Mouse (Mus musculus) intestine, embryonic 14.5 days (tissue): Measurements from ENCODE around the gene Nfatc2. TPM values are rescaled to one million over a fixed set of nuclear protein-coding genes. Genes with fewer than 3 reads are reported as not detected.
A peak's percentile ranks its signal among the peaks of the same experiment; 100 is the strongest.

Source experiments
- ATAC-seq: fragments of 200-750 bp; cut with Nextera tagmentation; replicated peaks from 2 replicates; pipeline ENCODE4 v1.8.0; 2017; ENCODE audit warnings: low read depth, moderate number of reproducible peaks, moderate TSS enrichment, moderate library complexity; ENCODE audit not compliant: low FRiP score, low TSS enrichment
- DNase-seq: peaks from one replicate; pipeline ENCODE4 v3.0.0-alpha.2; 2018; ENCODE audit warnings: low spot score
- H3K27ac ChIP-seq: fragments of 300-500 bp; sonication (generic); 2 replicates; pipeline ENCODE4 v1.5.1; 2014; ENCODE audit warnings: low read depth, mild to moderate bottlenecking, control low read depth
- H3K27me3 ChIP-seq: fragments of 300-500 bp; sonication (generic); replicated peaks from 2 replicates; pipeline ENCODE4 v1.6.1; 2014; ENCODE audit warnings: low read length, control low read depth; ENCODE audit not compliant: control insufficient read depth, insufficient read depth
- H3K36me3 ChIP-seq: fragments of 300-500 bp; sonication (generic); 2 replicates; pipeline ENCODE4 v1.6.1; 2014; ENCODE audit warnings: low read length, control low read depth; ENCODE audit not compliant: control insufficient read depth, insufficient read depth
- H3K4me1 ChIP-seq: fragments of 300-500 bp; sonication (generic); replicated peaks from 2 replicates; pipeline ENCODE4 v1.6.1; 2014; ENCODE audit warnings: low read length, control low read depth, mixed read lengths; ENCODE audit not compliant: control insufficient read depth, insufficient read depth
- H3K4me2 ChIP-seq: fragments of 300-500 bp; sonication (generic); 2 replicates; pipeline ENCODE4 v1.6.1; 2014; ENCODE audit warnings: low read length
- H3K4me3 ChIP-seq: fragments of 300-500 bp; sonication (generic); 2 replicates; pipeline ENCODE4 v1.5.1; 2014; ENCODE audit warnings: low read depth, low read length, control low read depth, mixed read lengths
- H3K9ac ChIP-seq: fragments of 300-500 bp; sonication (generic); 2 replicates; pipeline ENCODE4 v1.6.1; 2014; ENCODE audit warnings: mild to moderate bottlenecking, low read length
- H3K9me3 ChIP-seq: fragments of 300-500 bp; sonication (generic); 2 replicates; pipeline ENCODE4 v1.6.1; 2016; ENCODE audit warnings: low read length, control low read depth; ENCODE audit not compliant: control insufficient read depth
- WGBS: fragments of 180-500 bp; shearing (Covaris S2); extraction: QIAGEN DNeasy Blood & Tissue Kit; methylation state at CpG from one replicate; pipeline ENCODE4 v1.1.7; 2014; 5-methylcytosine and 5-hydroxymethylcytosine counted together
- polyA plus RNA-seq: library from polyadenylated mRNA; unstranded; fragments of >200 nt; fragmentation: Nextera tagmentation; extraction: Ambion mirVana; gene quantifications from 2 replicates; pipeline ENCODE4 v1.2.1, GENCODE M21; 2014

Gene Nfatc2
- polyA plus RNA-seq, 1 experiment from 2014 or later, result 2.3 TPM

DNA sequence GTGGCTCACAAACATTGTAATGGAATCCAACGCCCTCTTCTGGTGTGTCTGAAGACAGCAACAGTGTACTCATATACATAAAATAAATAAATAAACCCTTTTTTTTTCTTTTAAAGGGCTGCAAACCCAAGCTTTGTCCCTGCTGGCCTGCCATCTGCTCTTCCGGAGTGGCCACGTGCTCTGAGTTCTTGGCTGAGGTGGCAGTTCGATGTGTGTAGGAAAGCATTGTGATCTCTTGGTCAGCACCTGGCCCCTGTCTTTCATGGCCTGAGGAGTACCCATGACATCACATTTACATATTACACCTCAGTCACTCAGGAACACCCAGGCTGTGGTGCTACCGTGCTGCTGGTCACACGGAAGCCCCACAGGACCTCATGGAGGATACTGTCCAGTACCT lies 31.1 kb upstream of the Nfatc2 start:
- H3K4me1 ChIP-seq, result peaks cover 7% of the 10 kb centered on the region; the same call in 1 of the 2 replicates
- H3K4me3 ChIP-seq, result no peak overlapping the region
- DNase-seq, result no peak
- H3K36me3 ChIP-seq, result 0 out of 2 replicates have a peak, but pooled peaks cover 3% of the 10 kb centered on the region
- no peak for ATAC-seq
- H3K27me3 ChIP-seq, result no peaks in the 10 kb centered on the region
- WGBS, result 73% methylated on average over 6 of the region's 6 CpGs
- no peak overlapping the region for H3K4me2 ChIP-seq
- no peak overlapping the region for H3K27ac ChIP-seq
- H3K9me3 ChIP-seq, result no peaks in the 10 kb centered on the region
- H3K9ac ChIP-seq, result no peak overlapping the region

DNA sequence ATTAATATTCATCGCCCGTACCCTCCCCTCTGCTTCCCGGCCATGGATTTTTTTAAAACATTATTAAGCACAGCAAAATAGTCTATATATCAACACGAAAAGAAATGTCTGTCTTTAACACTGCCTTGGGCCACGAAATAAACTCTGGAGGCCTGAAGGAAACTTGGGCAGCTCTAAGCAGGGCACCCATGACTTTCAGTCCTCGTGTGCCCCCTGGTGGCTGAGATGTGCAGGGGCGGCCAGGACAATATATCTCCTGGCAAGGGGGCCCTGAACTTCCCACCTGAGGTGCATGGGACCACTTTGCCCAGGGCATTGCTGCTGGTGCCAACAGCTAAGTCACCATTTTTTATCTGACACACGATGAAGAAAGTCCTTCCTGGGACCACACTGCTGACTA lies 27.3 kb upstream of the Nfatc2 start:
- Histone ChIP-seq H3K27ac (no peak overlapping the region), H3K27me3 (no peaks in the 10 kb centered on the region), H3K36me3 (0 out of 2 replicates have a peak, but pooled peaks cover 3% of the 10 kb centered on the region), H3K4me3 (no peak overlapping the region), H3K9ac (no peak overlapping the region), H3K4me2 (no peak overlapping the region), H3K4me1 (peaks cover 7% of the 10 kb centered on the region; the same call in 1 of the 2 replicates), H3K9me3 (peaks cover 4% of the 10 kb centered on the region; the same call in 1 of the 2 replicates)
- WGBS, result 24% methylated on average over 8 of the region's 8 CpGs
- DNase-seq (peak; percentile 95), ATAC-seq (peak; percentile 79)

DNA sequence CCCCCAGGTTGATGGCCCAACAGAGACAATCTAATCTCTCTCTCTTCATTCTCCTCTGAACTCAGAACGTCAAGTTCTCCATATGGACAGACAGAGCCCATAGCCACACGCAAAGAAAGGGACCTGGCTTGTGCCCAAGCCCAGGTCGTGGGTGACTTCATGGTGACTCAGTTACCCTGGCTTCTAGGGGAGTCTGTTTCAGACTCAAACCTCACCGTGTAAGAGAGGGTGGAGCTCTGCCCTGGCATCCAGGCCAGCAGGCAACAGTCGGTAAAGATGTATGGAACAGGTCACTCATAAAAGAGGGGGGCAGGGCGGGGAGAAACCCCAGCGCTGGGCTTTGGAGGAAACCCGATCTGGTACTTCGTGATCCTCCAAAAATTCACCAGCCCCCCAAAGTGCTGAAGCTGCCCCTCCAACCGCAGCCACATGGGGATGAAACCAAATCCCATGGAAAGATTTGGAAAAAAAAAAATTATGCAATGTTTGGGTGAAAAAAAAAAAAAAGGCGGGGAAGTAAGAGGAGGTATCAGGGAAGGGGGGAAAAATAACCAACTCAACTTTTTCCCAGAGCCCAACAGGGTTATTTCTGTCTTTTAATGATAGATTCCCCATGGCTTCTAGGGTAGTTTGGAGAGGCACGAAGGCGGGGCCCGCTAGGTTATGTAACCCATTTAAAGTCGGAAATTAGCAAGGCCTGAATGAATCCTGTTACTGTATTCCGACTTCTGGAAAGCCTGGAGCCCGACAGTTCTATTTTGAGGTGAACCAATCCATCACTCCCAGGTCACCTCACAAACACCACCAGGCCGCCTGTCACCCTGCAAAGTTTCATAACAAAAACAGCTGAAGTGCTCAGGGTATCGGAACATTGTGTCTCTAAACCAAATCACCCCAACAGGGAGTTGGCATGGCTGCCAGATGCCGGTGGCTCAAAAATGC lies 26.6 kb upstream of the Nfatc2 start:
- Histone ChIP-seq H3K27me3 (no peaks in the 10 kb centered on the region), H3K4me1 (peaks cover under 1% of the 10 kb centered on the region; the same call in 1 of the 2 replicates), H3K27ac (no peak overlapping the region), H3K9ac (no peak overlapping the region), H3K4me2 (no peak overlapping the region), H3K9me3 (peaks cover 4% of the 10 kb centered on the region; the same call in 1 of the 2 replicates), H3K4me3 (no peak overlapping the region), H3K36me3 (0 out of 2 replicates have a peak, but pooled peaks cover 3% of the 10 kb centered on the region)
- DNase-seq (no peak), ATAC-seq (no peak)
- 62% methylated on average over 20 of the region's 20 CpGs for WGBS

DNA sequence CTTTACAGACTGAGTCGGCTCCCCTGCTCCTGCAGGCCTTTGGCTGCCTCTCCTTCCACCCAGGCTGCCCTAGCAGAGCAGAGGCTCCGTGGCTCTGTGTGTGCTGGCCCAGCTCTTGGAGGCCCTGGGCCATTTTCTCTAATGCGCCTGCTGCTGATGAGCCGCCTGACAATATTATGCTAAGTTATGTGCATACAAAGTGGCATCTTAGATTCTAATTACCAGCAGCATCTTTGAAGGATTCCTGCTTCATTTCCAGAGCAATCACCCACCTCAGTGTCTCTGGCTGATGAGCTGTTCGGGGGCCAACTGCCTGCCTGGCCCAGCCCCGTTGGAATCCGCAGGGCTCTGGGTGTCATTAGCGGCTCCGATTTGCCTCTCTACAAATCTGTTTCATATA lies 24.9 kb upstream of the Nfatc2 start:
- Histone ChIP-seq H3K4me2 (no peak overlapping the region), H3K9me3 (peaks cover 4% of the 10 kb centered on the region; the same call in 1 of the 2 replicates), H3K4me3 (no peak overlapping the region), H3K4me1 (no peaks in the 10 kb centered on the region; the same call in 1 of the 2 replicates), H3K27ac (no peak overlapping the region), H3K9ac (no peak overlapping the region), H3K27me3 (no peaks in the 10 kb centered on the region), H3K36me3 (no peaks in the 10 kb centered on the region)
- ATAC-seq, result no peak
- WGBS, result 82% methylated on average over 9 of the region's 9 CpGs
- DNase-seq, result no peak

DNA sequence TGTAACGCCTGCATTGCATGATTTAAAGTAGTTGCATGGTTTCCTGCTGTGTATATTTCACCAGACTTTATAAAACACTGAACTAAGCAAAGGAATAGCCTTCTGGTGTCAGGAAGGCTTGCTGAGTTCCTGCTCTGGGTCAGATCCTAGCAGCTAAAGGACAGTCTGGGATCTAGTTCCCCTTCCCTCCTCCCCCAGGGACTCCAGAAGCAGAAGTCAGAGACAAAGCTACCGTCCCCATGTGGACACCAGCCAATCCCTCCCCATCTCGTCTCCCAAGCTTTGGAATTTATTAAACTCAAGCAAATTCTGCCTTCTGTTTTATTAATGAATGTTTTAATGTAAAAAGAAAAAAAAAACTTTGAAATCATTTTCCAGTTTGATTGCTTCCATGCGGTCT lies 23.6 kb upstream of the Nfatc2 start:
- Histone ChIP-seq H3K4me2 (no peak overlapping the region), H3K36me3 (no peaks in the 10 kb centered on the region), H3K27ac (no peak overlapping the region), H3K27me3 (no peaks in the 10 kb centered on the region), H3K9ac (no peak overlapping the region), H3K4me1 (no peaks in the 10 kb centered on the region; the same call in 1 of the 2 replicates), H3K4me3 (no peak overlapping the region), H3K9me3 (peaks cover 4% of the 10 kb centered on the region; the same call in 1 of the 2 replicates)
- WGBS, result 49% methylated on average over 4 of the region's 4 CpGs
- DNase-seq, result no peak
- no peak for ATAC-seq

DNA sequence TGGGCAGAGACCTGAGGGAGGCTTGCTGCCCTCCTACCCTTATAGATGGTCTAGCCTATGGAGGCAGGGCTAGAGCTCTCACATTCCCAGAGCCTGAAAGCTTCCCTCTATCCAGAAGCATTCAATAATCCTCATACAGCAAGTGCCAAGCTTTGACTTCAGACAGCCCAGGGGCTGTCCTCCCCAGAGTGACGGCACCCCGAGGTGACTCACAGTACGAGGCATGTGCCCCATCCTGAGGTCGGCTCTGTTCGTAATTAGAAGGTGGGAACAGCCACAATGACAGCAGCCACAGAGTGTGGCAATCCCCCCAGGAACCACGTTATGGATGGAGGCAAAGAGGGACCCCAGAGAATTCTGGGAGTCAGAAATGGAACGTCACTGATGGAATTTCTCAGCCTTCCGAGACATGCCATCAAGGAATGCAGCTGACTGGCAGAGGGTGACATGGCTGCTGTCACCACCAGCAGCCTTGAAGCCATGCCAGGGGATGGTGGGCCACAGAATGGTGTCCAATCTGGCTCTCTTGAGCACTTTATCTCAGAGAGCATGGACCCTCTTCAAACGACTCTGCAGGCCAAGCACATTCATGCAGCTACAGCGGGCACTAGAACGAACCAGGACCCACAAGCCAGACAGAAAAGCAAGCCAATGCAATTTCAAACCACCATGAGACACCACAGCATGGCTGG lies 19.8 kb upstream of the Nfatc2 start:
- H3K4me1 ChIP-seq, result no peaks in the 10 kb centered on the region
- DNase-seq, result no peak
- no peak overlapping the region for H3K4me2 ChIP-seq
- no peaks in the 10 kb centered on the region for H3K27me3 ChIP-seq
- no peak for ATAC-seq
- H3K27ac ChIP-seq, result no peak overlapping the region
- no peaks in the 10 kb centered on the region for H3K36me3 ChIP-seq
- 78% methylated on average over 11 of the region's 11 CpGs for WGBS
- H3K9me3 ChIP-seq, result peaks cover 4% of the 10 kb centered on the region; the same call in 1 of the 2 replicates
- no peak overlapping the region for H3K4me3 ChIP-seq
- no peak overlapping the region for H3K9ac ChIP-seq

DNA sequence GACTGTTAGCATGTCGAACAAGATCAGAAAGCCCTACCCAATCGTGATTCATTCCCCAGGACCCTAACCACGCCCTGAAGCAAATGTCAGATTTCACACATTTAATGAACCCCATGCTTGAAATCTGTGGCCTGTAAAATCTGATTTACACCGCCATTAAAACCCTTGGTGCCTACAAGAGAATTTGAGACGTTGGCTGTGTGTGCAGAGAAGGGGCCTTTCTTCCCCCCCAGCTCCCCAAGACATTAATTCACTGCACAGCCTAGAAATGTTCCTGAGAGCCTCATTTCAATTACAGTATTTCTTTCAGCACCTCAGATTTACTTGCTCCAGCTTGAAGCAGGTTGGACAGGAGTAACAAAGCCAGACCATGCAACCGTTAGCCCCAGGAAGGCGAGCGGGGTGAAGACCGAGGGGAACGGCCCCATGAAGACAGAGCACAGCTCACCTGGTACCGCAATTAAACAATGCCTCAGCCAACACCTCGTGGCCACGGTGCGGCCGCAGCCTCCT lies 16.8 kb upstream of the Nfatc2 start:
- no peak overlapping the region for H3K9ac ChIP-seq
- DNase-seq (no peak), ATAC-seq (no peak)
- no peaks in the 10 kb centered on the region for H3K36me3 ChIP-seq
- no peaks in the 10 kb centered on the region for H3K9me3 ChIP-seq
- no peak overlapping the region for H3K4me2 ChIP-seq
- H3K27ac ChIP-seq, result no peak overlapping the region
- H3K4me1 ChIP-seq, result peaks cover 3% of the 10 kb centered on the region
- no peak overlapping the region for H3K4me3 ChIP-seq
- H3K27me3 ChIP-seq, result no peaks in the 10 kb centered on the region
- 64% methylated on average over 15 of the region's 15 CpGs for WGBS

DNA sequence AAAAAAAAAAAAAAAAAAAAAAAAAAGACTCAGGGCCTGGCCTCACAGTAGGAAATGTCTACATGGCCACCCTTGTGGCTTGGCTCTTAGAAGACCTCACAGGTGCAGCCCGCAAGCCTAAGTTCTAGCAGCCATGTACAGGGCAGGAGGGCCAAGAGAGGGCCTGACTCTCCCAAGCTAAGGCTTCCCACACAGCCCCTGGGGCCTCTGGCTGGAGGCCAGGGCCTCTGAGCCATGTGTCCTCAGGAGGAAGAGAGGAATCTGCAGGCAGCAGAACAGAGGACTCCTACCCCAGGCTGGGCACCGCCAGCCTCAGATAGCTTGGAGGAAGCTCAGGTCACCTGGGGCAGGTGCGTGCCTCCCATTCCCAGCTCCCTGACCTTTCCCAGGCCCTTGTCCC lies 13.7 kb upstream of the Nfatc2 start:
- 79% methylated on average over 3 of the region's 3 CpGs for WGBS
- Histone ChIP-seq H3K27ac (no peak overlapping the region), H3K9me3 (no peaks in the 10 kb centered on the region), H3K9ac (no peak overlapping the region), H3K4me3 (no peak overlapping the region), H3K27me3 (no peaks in the 10 kb centered on the region), H3K4me2 (no peak overlapping the region), H3K36me3 (no peaks in the 10 kb centered on the region), H3K4me1 (peaks cover 3% of the 10 kb centered on the region)
- no peak for DNase-seq
- ATAC-seq, result no peak
